Mouse (Mus musculus) ES-E14 (cell line): ENCODE measurements around the gene Mpdu1.

Source experiments
- CHD2 ChIP-seq: IDR thresholded peaks from 2 replicates; pipeline ENCODE4 v1.6.1; 2014; ENCODE audit warnings: mild to moderate bottlenecking, low read depth, low read length, inconsistent platforms
- HCFC1 ChIP-seq: IDR thresholded peaks from 2 replicates; pipeline ENCODE4 v1.6.1; 2012; ENCODE audit warnings: low read length, inconsistent platforms, borderline replicate concordance; ENCODE audit not compliant: insufficient read depth
- ZC3H11A ChIP-seq: IDR thresholded peaks from 2 replicates; pipeline ENCODE4 v1.6.1; 2012; ENCODE audit warnings: low read depth, mild to moderate bottlenecking, inconsistent platforms, low read length, borderline replicate concordance
- ZNF384 ChIP-seq: IDR thresholded peaks from 2 replicates; pipeline ENCODE4 v1.6.1; 2012; ENCODE audit warnings: low read depth, low read length, inconsistent platforms

DNA sequence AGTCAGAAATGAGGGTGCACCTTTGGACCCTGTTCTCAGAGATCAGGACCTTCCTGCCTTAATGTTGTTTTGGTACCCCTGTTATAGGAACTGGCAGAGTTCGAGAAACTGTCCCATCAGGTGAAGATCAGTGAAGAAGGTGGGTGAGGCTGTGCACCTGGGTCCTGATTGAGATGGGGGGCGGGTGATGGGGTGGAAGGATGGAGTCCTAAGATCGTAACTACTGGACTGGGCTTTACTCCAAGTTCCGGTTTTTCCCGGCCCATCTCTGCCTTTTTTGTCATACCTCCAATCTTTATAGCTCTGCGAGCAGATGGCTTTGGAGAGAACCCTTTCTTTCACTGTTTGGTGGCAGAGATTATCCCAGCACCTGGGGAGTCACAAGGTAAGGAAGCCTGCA, 40.0 kb downstream of the Mpdu1 start:
- TF ChIP-seq HCFC1 (no peak), ZC3H11A (no peak), CHD2 (no peak), ZNF384 (no peak)
